ENCODE assay signal across 16 mouse cellular contexts in genomic region chr9:3518645-3519044, GRCm38 (mm10). TPM values are rescaled to one million over a fixed set of nuclear protein-coding genes. Genes with fewer than 3 reads are reported as not detected.
DNase-seq lines count a peak whose midpoint lies in the region; ATAC-seq and TF ChIP-seq lines count a peak whose summit lies in the region.
"Had no signal": no experiment of that assay in that cellular context is flagged by ENCODE, and none has a peak within 500 bp of the region (broad histone marks: within the 10 kb centered on the region; RNA-seq: fewer than 3 reads in every experiment).

No protein-coding gene starts in this region.

- peak; percentile 79 for TF ChIP-seq CTCF in layer of hippocampus, adult 2 months (conservative IDR thresholded peaks at IDR 0.05)
- TF ChIP-seq CTCF in brain, embryonic 14.5 days (IDR thresholded peaks at IDR 0.05; ENCODE audit: borderline replicate concordance, extremely low read depth, insufficient read depth, insufficient read length) = no peak

- H3K4me2 ChIP-seq in forebrain, embryonic 13.5 days = no peak overlapping the region
- H3K4me2 ChIP-seq in forebrain, embryonic 11.5 days (ENCODE audit: low read depth, low read length, severe bottlenecking) = no peak overlapping the region
- H3K4me2 ChIP-seq: limb, embryonic 13.5 days; neural tube, embryonic 13.5 days had no signal

- no peaks in the 10 kb centered on the region for H3K27me3 ChIP-seq in forebrain, embryonic 13.5 days
- no peaks in the 10 kb centered on the region for H3K27me3 ChIP-seq in forebrain, embryonic 11.5 days (ENCODE audit: control insufficient read depth, insufficient read depth, low read length)
- no peaks in the 10 kb centered on the region for H3K27me3 ChIP-seq in heart, embryonic 10.5 days (ENCODE audit: insufficient read depth, poor library complexity, severe bottlenecking)
- H3K27me3 ChIP-seq: limb, embryonic 13.5 days; neural tube, embryonic 13.5 days; Patski had no signal

- no peak overlapping the region for H3K27ac ChIP-seq in forebrain, embryonic 13.5 days
- H3K27ac ChIP-seq in forebrain, embryonic 11.5 days (ENCODE audit: low read depth, low read length) = no peak overlapping the region
- no peak overlapping the region for H3K27ac ChIP-seq in layer of hippocampus, adult 2 months
- no peak overlapping the region for H3K27ac ChIP-seq in heart, embryonic 10.5 days
- H3K27ac ChIP-seq: gastrocnemius, adult 2 months; limb, embryonic 13.5 days; neural tube, embryonic 13.5 days had no signal

- no peak overlapping the region for H3K4me3 ChIP-seq in forebrain, embryonic 13.5 days
- H3K4me3 ChIP-seq in forebrain, embryonic 11.5 days (ENCODE audit: low read depth, low read length) = no peak overlapping the region
- no peak overlapping the region for H3K4me3 ChIP-seq in layer of hippocampus, adult 2 months
- H3K4me3 ChIP-seq in heart, embryonic 10.5 days = no peak overlapping the region
- H3K4me3 ChIP-seq: gastrocnemius, adult 2 months; limb, embryonic 13.5 days; neural tube, embryonic 13.5 days had no signal

- 92% methylated on average over 1 of the region's 1 CpGs for WGBS in forebrain, embryonic 13.5 days
- 86% methylated on average over 1 of the region's 1 CpGs for WGBS in forebrain, embryonic 11.5 days
- 76% methylated on average over 1 of the region's 1 CpGs for WGBS in heart, embryonic 10.5 days

- H3K9ac ChIP-seq in forebrain, embryonic 13.5 days = no peak overlapping the region
- H3K9ac ChIP-seq in forebrain, embryonic 11.5 days (ENCODE audit: low read length) = no peak overlapping the region
- H3K9ac ChIP-seq: limb, embryonic 13.5 days; neural tube, embryonic 13.5 days had no signal

- TF ChIP-seq POLR2A in brain, embryonic 14.5 days (IDR thresholded peaks at IDR 0.05; ENCODE audit: borderline replicate concordance, extremely low read depth, insufficient read depth, insufficient read length, poor library complexity, severe bottlenecking) = no peak

- no peaks in the 10 kb centered on the region for H3K36me3 ChIP-seq in forebrain, embryonic 13.5 days (ENCODE audit: poor library complexity, severe bottlenecking)
- H3K36me3 ChIP-seq in forebrain, embryonic 11.5 days (ENCODE audit: control insufficient read depth, insufficient read depth, low read length) = no peaks in the 10 kb centered on the region
- H3K36me3 ChIP-seq in heart, embryonic 10.5 days = no peaks in the 10 kb centered on the region
- H3K36me3 ChIP-seq: limb, embryonic 13.5 days; neural tube, embryonic 13.5 days had no signal

- H3K9me3 ChIP-seq in forebrain, embryonic 13.5 days (replicated peaks) = no peaks in the 10 kb centered on the region
- no peaks in the 10 kb centered on the region for H3K9me3 ChIP-seq in forebrain, embryonic 11.5 days (ENCODE audit: control insufficient read depth, low read length)
- H3K9me3 ChIP-seq in heart, embryonic 10.5 days = no peaks in the 10 kb centered on the region
- H3K9me3 ChIP-seq: limb, embryonic 13.5 days; neural tube, embryonic 13.5 days had no signal

- no peak for DNase-seq in forebrain, embryonic 11.5 days (ENCODE audit: low spot score)
- peak; percentile 7 to 24 for DNase-seq in layer of hippocampus, adult 2 months (ENCODE audit: low spot score in 2 of 2)
- DNase-seq in layer of hippocampus, postnatal 25 days (ENCODE audit: extremely low spot score in 1 of 2, low spot score in 1 of 2) = no peak
- peak; percentile 30 for DNase-seq in 416B (ENCODE audit: low read depth)
- peak; percentile 69 for DNase-seq in brain, embryonic 14.5 days (ENCODE audit: low read depth)
- DNase-seq in ovary, postnatal 36 days (ENCODE audit: low spot score) = no peak
- DNase-seq in heart, embryonic 10.5 days (ENCODE audit: low spot score) = no peak
- DNase-seq: gastrocnemius, adult 2 months; heart, postnatal 4 days; lung, adult 2 months; right cerebral cortex, postnatal 25 days had no signal

- H3K4me1 ChIP-seq in forebrain, embryonic 13.5 days = no peaks in the 10 kb centered on the region
- H3K4me1 ChIP-seq in forebrain, embryonic 11.5 days (replicated peaks; ENCODE audit: control insufficient read depth, insufficient read depth, low read length) = no peaks in the 10 kb centered on the region
- no peaks in the 10 kb centered on the region for H3K4me1 ChIP-seq in heart, embryonic 10.5 days
- H3K4me1 ChIP-seq: limb, embryonic 13.5 days; neural tube, embryonic 13.5 days had no signal

- peak; percentile 83; the same call in 1 of the 2 replicates for ATAC-seq in forebrain, embryonic 13.5 days
- ATAC-seq in forebrain, embryonic 11.5 days (replicated peaks; ENCODE audit: low FRiP score) = no peak
- ATAC-seq: Patski had no signal

RNA-seq across cellular contexts. Expression of gene Gucy1a2, which starts 13.9 kb away (rescaled TPM):
- polyA plus RNA-seq in forebrain, embryonic 13.5 days (2015; fragmentation: Nextera tagmentation; extraction: Ambion mirVana) = 3.8 and 4.6 TPM in 2 replicates
- 4.6 and 5.1 TPM in 2 replicates for polyA plus RNA-seq in forebrain, embryonic 11.5 days (2014; fragmentation: Nextera tagmentation; extraction: Ambion mirVana)
- total RNA-seq in layer of hippocampus, adult 2 months (2021) = 10 to 100 TPM; 62.7 to 66.9 TPM
- total RNA-seq in layer of hippocampus, postnatal 25 days (2021) = 10 to 100 TPM; 60.9 to 71.3 TPM
- polyA plus RNA-seq in brain, embryonic 14.5 days (2012; rRNA removed) = 2.7 and 4.7 TPM in 2 replicates
- polyA plus RNA-seq in heart, embryonic 10.5 days (2016; fragmentation: Nextera tagmentation; extraction: Ambion mirVana) = 1.6 and 1.9 TPM in 2 replicates
- total RNA-seq: common myeloid progenitor, adult 5-6 weeks had no signal

Comparison
In these comparisons a context has a peak if more than half of its experiments do, and no peak if none do; other contexts are left out.
1. DNase-seq: peak in layer of hippocampus, adult 2 months (2 of 2), 416B (single experiment) and brain, embryonic 14.5 days (single experiment); none in forebrain, embryonic 11.5 days (single experiment), layer of hippocampus, postnatal 25 days (0 of 2), ovary, postnatal 36 days (single experiment) and heart, embryonic 10.5 days (single experiment).